16 mouse cellular contexts compared by ENCODE assay signal in genomic region chr19:46662214-46662613, GRCm38 (mm10). TPM values are rescaled to one million over a fixed set of nuclear protein-coding genes. Genes with fewer than 3 reads are reported as not detected.
"Had no signal": no experiment of that assay in that cellular context is flagged by ENCODE, and none has a peak within 500 bp of the region (broad histone marks: within the 10 kb centered on the region; RNA-seq: fewer than 3 reads in every experiment).

No protein-coding gene starts in this region.

- H3K27me3 ChIP-seq: limb, embryonic 13.5 days; midbrain, embryonic 13.5 days; stomach, embryonic 15.5 days had no signal

- ATAC-seq: midbrain, embryonic 13.5 days had no signal

- H3K27ac ChIP-seq: layer of hippocampus, adult 2 months; limb, embryonic 13.5 days; midbrain, embryonic 13.5 days; stomach, embryonic 15.5 days had no signal

- H3K4me1 ChIP-seq: stomach, embryonic 15.5 days had no signal

- H3K4me2 ChIP-seq: limb, embryonic 13.5 days; midbrain, embryonic 13.5 days; stomach, embryonic 15.5 days had no signal

- DNase-seq: kidney, adult 18-20 months; kidney, postnatal 10 days; left cerebral cortex, postnatal 4 days; lung, adult 18-20 months; right cerebral cortex, postnatal 14 days; thymus, adult 2 months; thymus, postnatal 25 days had no signal

- H3K4me3 ChIP-seq: layer of hippocampus, adult 2 months; limb, embryonic 13.5 days; midbrain, embryonic 13.5 days; stomach, embryonic 15.5 days had no signal

- H3K9ac ChIP-seq: limb, embryonic 13.5 days; midbrain, embryonic 13.5 days; stomach, embryonic 15.5 days had no signal

- H3K9me3 ChIP-seq: limb, embryonic 13.5 days; midbrain, embryonic 13.5 days; stomach, embryonic 15.5 days had no signal

RNA-seq across cellular contexts. Expression of gene Cyp17a1, which starts 10.8 kb away (rescaled TPM):
- total RNA-seq: layer of hippocampus, adult 2 months; layer of hippocampus, postnatal 10 days; left cerebral cortex, postnatal 10 days; midbrain, postnatal 0 days had no signal
- polyA plus RNA-seq: kidney, embryonic 14.5 days; midbrain, embryonic 13.5 days; midbrain, postnatal 0 days; stomach, embryonic 15.5 days; urinary bladder, adult 2 months had no signal
